Mouse (Mus musculus): ENCODE measurements around the gene Mtmr12. TPM values are rescaled to one million over a fixed set of nuclear protein-coding genes. Genes with fewer than 3 reads are reported as not detected.

The Mtmr12 gene
- polyA plus RNA-seq, 1 experiment, result 5.4 TPM

DNA sequence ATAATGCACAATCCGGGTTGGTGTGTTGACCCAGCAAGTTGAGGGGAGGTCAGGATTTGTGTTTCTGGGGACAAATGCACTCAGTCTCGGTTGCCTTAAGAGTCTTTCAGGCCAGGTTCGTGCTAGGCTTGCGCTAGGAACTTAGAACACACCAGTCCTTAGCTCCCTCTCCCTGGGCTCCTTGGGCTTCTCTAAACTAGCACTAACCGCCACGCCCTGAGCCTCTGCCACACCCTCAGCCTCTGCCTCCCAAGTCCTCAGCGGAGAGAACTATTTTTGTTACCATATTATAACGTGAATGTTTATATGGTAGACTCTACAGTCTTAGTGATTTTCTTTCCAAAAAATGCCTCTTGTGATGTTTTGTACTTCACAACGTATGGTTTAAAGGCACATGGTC, 66.5 kb downstream of the Mtmr12 start:
- H3K4me3 ChIP-seq (ENCODE audit: insufficient read depth, low read depth, low read length), result no peak overlapping the region
- H3K27ac ChIP-seq (replicated peaks; ENCODE audit: low read depth, low read length), result no peak overlapping the region
- H3K4me1 ChIP-seq (ENCODE audit: control insufficient read depth, insufficient read depth, insufficient read length, low read length), result peaks cover 7% of the 10 kb centered on the region; the same call in 1 of the 2 replicates

GRCm38 (mm10) chr15:12273325-12274052, 68.7 kb downstream of the Mtmr12 start:
- Histone ChIP-seq H3K4me1 (ENCODE audit: control insufficient read depth, insufficient read depth, insufficient read length, low read length) (peaks cover 7% of the 10 kb centered on the region; the same call in 1 of the 2 replicates), H3K27ac (replicated peaks; ENCODE audit: low read depth, low read length) (no peak overlapping the region), H3K4me3 (ENCODE audit: insufficient read depth, low read depth, low read length) (no peak overlapping the region)

GRCm38 (mm10) chr15:12274053-12274769, 69.4 kb downstream of the Mtmr12 start:
- Histone ChIP-seq H3K27ac (replicated peaks; ENCODE audit: low read depth, low read length) (no peak overlapping the region), H3K4me3 (ENCODE audit: insufficient read depth, low read depth, low read length) (no peak overlapping the region), H3K4me1 (ENCODE audit: control insufficient read depth, insufficient read depth, insufficient read length, low read length) (peaks cover 7% of the 10 kb centered on the region; the same call in 1 of the 2 replicates)

DNA sequence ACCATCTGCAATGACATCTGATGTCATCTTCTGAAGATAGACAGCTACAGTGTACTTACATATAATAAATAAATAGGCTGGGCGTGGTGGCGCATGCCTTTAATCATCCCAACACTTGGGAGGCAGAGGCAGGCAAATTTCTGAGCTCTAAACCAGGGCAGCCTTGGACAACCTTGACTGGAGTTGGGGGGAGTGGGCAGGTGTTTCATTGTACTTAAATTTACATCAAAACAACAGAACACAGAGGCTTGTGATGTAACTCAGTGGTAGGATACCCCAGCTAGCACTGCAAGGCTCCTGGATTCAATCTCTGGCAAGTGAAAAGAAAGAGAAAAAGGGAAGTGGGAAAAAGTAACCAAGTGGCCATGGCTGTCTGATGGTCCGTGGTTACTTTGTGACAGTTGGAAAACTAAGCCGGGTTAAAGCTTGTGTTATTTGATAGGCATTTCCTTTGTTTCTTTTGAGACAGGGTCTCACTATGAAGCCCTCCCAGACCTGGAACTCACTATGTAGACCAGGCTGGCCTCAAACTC, 70.3 kb downstream of the Mtmr12 start:
- Histone ChIP-seq H3K4me3 (ENCODE audit: insufficient read depth, low read depth, low read length) (no peak overlapping the region), H3K27ac (replicated peaks; ENCODE audit: low read depth, low read length) (no peak overlapping the region), H3K4me1 (ENCODE audit: control insufficient read depth, insufficient read depth, insufficient read length, low read length) (peaks cover 7% of the 10 kb centered on the region; the same call in 1 of the 2 replicates)

DNA sequence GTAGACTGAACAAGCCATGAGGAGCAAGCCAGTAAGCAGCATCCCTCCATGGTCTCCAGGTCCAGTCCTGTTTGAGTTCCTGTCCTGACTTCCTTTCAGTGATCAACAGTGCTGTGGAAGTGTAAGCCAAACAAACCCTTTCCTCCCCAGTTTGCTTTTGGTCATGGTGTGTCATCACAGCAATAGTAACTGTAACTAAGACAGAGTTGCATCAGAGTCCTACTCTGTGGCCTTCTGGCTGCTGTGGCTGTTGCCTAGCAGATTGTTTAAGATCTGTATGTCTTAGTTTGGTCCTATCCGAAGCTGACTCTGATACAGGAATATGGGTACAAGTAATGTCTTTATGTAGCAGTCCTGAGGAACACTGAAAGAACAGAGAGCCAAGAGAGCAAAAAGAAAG, 75.0 kb downstream of the Mtmr12 start:
- Histone ChIP-seq H3K27ac (replicated peaks; ENCODE audit: low read depth, low read length) (no peak overlapping the region), H3K4me1 (ENCODE audit: control insufficient read depth, insufficient read depth, insufficient read length, low read length) (no peaks in the 10 kb centered on the region), H3K4me3 (ENCODE audit: insufficient read depth, low read depth, low read length) (no peak overlapping the region)

- Histone ChIP-seq H3K4me1 (ENCODE audit: control insufficient read depth, insufficient read depth, insufficient read length, low read length) (no peaks in the 10 kb centered on the region), H3K27ac (replicated peaks; ENCODE audit: low read depth, low read length) (no peak overlapping the region), H3K4me3 (ENCODE audit: insufficient read depth, low read depth, low read length) (no peak overlapping the region)
Measured at GRCm38 (mm10) chr15:12284794-12285534, 80.1 kb downstream of the Mtmr12 start.

GRCm38 (mm10) chr15:12285535-12285809, 80.6 kb downstream of the Mtmr12 start:
- no peak overlapping the region for H3K27ac ChIP-seq (replicated peaks; ENCODE audit: low read depth, low read length)
- H3K4me3 ChIP-seq (ENCODE audit: insufficient read depth, low read depth, low read length), result no peak overlapping the region
- H3K4me1 ChIP-seq (ENCODE audit: control insufficient read depth, insufficient read depth, insufficient read length, low read length), result no peaks in the 10 kb centered on the region

DNA sequence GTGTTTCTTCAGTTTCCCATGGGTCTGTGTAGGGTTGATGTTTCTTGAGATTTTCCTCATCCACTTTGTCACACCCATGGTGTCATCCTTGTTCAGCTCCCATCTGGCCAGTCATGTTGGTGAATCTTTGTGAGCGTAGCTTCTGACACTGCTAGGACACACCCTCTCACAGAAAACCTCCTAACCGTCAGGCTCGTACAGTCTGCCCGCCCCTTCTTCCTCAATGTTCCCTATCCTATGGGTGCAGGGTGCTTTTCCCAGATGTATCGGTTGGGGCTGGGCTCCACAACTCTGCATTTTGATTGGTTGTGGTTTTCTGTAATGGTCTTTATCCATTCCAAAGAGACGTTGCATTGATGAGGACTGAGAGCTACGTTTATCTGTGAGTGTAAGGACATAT, 85.5 kb downstream of the Mtmr12 start:
- H3K4me3 ChIP-seq (ENCODE audit: insufficient read depth, low read depth, low read length), result no peak overlapping the region
- no peak overlapping the region for H3K27ac ChIP-seq (replicated peaks; ENCODE audit: low read depth, low read length)
- no peaks in the 10 kb centered on the region for H3K4me1 ChIP-seq (ENCODE audit: control insufficient read depth, insufficient read depth, insufficient read length, low read length)

DNA sequence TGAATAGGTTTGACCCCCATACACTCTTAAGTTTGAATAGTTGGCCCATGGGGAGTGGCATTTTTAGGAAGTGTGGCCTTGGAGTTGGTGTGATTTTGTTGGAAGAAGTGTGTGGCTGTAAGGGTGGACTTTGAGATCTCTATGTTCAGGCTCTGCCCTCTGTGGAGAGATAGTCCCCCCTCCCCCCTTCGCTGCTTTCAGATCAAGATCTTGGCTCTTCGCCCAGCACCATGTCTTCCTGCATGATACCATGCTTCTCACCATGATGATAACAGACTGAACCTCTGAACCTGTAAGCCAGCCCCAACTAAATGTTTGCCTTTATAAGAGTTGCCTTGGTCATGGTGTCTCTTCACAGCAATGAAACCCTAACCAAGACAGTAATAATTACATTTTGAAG, 86.9 kb downstream of the Mtmr12 start:
- Histone ChIP-seq H3K4me1 (ENCODE audit: control insufficient read depth, insufficient read depth, insufficient read length, low read length) (no peaks in the 10 kb centered on the region), H3K4me3 (ENCODE audit: insufficient read depth, low read depth, low read length) (no peak overlapping the region), H3K27ac (replicated peaks; ENCODE audit: low read depth, low read length) (no peak overlapping the region)

- Histone ChIP-seq H3K4me1 (ENCODE audit: control insufficient read depth, insufficient read depth, insufficient read length, low read length) (0 out of 2 replicates have a peak, but pooled peaks cover 2% of the 10 kb centered on the region), H3K27ac (replicated peaks; ENCODE audit: low read depth, low read length) (no peak overlapping the region), H3K4me3 (ENCODE audit: insufficient read depth, low read depth, low read length) (no peak overlapping the region)
Measured at GRCm38 (mm10) chr15:12296228-12296627, 91.4 kb downstream of the Mtmr12 start.

- Histone ChIP-seq H3K27ac (replicated peaks; ENCODE audit: low read depth, low read length) (no peak overlapping the region), H3K4me3 (ENCODE audit: insufficient read depth, low read depth, low read length) (no peak overlapping the region), H3K4me1 (ENCODE audit: control insufficient read depth, insufficient read depth, insufficient read length, low read length) (0 out of 2 replicates have a peak, but pooled peaks cover 2% of the 10 kb centered on the region)
Measured at GRCm38 (mm10) chr15:12298231-12298737, 93.5 kb downstream of the Mtmr12 start.

DNA sequence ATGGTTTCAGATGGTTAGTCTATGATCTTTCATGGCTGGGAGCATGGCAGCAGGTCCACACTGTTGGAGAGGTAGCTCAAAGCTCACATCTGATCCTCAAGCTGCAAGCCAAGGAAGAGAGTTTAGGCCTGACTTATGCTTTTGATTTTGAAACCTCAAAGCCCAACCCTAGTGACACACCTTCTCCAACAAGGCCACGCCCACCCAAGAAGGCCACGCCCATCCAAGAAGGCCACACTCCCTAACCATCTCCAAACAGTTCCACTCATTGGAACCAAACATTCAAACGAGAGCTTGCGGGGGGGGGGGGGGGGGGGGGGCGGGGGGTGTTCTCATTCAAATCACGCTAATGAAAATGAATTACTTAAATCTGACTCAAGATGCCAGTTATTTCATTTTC, 96.9 kb downstream of the Mtmr12 start:
- H3K4me1 ChIP-seq (ENCODE audit: control insufficient read depth, insufficient read depth, insufficient read length, low read length), result 0 out of 2 replicates have a peak, but pooled peaks cover 2% of the 10 kb centered on the region
- H3K27ac ChIP-seq (replicated peaks; ENCODE audit: low read depth, low read length), result no peak overlapping the region
- H3K4me3 ChIP-seq (ENCODE audit: insufficient read depth, low read depth, low read length), result no peak overlapping the region

GRCm38 (mm10) chr15:12306188-12307071, 101.6 kb downstream of the Mtmr12 start:
- no peak overlapping the region for H3K4me3 ChIP-seq (ENCODE audit: insufficient read depth, low read depth, low read length)
- H3K27ac ChIP-seq (replicated peaks; ENCODE audit: low read depth, low read length), result no peak overlapping the region
- H3K4me1 ChIP-seq (ENCODE audit: control insufficient read depth, insufficient read depth, insufficient read length, low read length), result no peaks in the 10 kb centered on the region

GRCm38 (mm10) chr15:12307114-12307513, 102.3 kb downstream of the Mtmr12 start:
- H3K4me3 ChIP-seq (ENCODE audit: insufficient read depth, low read depth, low read length), result no peak overlapping the region
- H3K27ac ChIP-seq (replicated peaks; ENCODE audit: low read depth, low read length), result no peak overlapping the region

More at GRCm38 (mm10) chr15:12307114-12307513, 102.3 kb downstream of the Mtmr12 start:
- no peaks in the 10 kb centered on the region for H3K4me1 ChIP-seq (ENCODE audit: control insufficient read depth, insufficient read depth, insufficient read length, low read length)

All from brown adipose tissue, adult 24 weeks (tissue).